Mouse (Mus musculus) left cerebral cortex, adult 2 months (tissue): ENCODE data around the gene A630095N17Rik. TPM values are rescaled to one million over a fixed set of nuclear protein-coding genes. Genes with fewer than 3 reads are reported as not detected.

Experiments used
- DNase-seq, 2 experiments: peaks; one replicate each; pipeline ENCODE4 v3.0.0; 2021 to 2022; ENCODE audit warnings: low spot score in 2 of 2, mixed read lengths in 1 of 2; ENCODE audit errors: extremely low spot score in 1 of 2
- H3K27ac ChIP-seq: fragments of 200-600 bp; 2 replicates; pipeline ENCODE4 v1.8.1; 2022
- H3K4me3 ChIP-seq: fragments of 200-600 bp; 2 replicates; pipeline ENCODE4 v1.8.1; 2022
- CTCF ChIP-seq: fragments of 200-600 bp; IDR thresholded peaks from 2 replicates; pipeline ENCODE4 v1.8.1; 2022; ENCODE audit warnings: antibody characterized with exemption, mild to moderate bottlenecking, moderate library complexity
- intact Hi-C: fragments of 180-260 bp; cut with DNase I; formaldehyde crosslinking; loops from one replicate; pipeline ENCODE4 v1.15.1; 2025
- total RNA-seq, 2 experiments: library from RNA; stranded (reverse); gene quantifications; 2 replicates each; pipeline ENCODE4 v1.2.3; 2021

Gene A630095N17Rik
- total RNA-seq, 2 experiments from 2014 or later = not detected

DNA sequence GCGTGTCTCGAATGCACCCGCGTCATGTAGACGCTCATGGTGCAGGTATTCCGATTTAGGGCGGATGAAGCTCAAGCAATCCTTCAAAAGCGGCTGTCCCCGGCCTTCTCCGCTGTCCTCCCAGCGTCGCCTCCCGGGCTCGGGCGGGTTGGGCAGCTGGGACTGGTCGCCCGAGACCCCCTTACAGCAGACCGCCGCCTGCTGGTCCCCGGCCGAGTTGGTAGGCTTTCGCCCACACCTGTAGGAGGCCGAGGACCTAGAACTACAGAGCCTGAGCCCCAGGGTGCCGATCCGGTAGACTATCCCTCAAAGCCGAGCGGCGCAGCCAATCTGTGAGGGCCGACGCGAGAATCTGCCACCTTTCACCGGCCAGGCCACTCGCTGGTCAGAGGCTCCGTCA lies 12.4 kb downstream of the A630095N17Rik start, which contains the start of gene Tuba4a:
TSS of gene Tuba4a (minus strand) at position 335 of the 400 bp plus-strand sequence.
- intact Hi-C loops = loop anchor here (1.0 to 5.0 kb wide), 4 partner anchors 17 to 43 kb away; partner anchors contain the start of genes Abcb6 and Dnajb2
- DNase-seq = peak in 1 of 2 experiments; percentile 50
- H3K27ac ChIP-seq = peak within 1 kb of the TSS; percentile 92
- H3K4me3 ChIP-seq = peak within 1 kb of the TSS; percentile 79
- peak; percentile 18 for TF ChIP-seq CTCF

DNA sequence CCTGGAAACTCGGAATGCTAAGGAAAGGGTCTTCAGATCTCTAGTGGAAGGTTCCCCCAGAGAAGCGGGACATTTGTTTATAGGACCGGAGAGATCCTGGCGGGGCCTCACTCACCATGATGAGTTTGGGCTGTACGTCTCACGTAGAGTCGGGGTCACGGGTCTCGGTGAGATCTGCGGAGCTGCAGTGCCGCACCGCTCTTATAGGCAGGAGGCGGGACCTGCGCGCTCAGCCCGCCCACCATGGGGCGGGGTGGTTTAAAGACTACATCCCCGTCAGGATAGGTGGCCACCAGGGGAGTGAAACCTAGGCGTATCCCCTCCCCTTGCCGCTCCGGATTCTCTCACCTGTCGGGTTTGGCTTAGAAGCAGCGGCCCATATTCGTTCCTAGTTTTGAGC lies 12.8 kb downstream of the A630095N17Rik start:
- intact Hi-C loops = loop anchor here (1.0 to 5.0 kb wide), 4 partner anchors 17 to 44 kb away; partner anchors contain the start of genes Abcb6 and Dnajb2
- TF ChIP-seq CTCF = peak; percentile 27

DNA sequence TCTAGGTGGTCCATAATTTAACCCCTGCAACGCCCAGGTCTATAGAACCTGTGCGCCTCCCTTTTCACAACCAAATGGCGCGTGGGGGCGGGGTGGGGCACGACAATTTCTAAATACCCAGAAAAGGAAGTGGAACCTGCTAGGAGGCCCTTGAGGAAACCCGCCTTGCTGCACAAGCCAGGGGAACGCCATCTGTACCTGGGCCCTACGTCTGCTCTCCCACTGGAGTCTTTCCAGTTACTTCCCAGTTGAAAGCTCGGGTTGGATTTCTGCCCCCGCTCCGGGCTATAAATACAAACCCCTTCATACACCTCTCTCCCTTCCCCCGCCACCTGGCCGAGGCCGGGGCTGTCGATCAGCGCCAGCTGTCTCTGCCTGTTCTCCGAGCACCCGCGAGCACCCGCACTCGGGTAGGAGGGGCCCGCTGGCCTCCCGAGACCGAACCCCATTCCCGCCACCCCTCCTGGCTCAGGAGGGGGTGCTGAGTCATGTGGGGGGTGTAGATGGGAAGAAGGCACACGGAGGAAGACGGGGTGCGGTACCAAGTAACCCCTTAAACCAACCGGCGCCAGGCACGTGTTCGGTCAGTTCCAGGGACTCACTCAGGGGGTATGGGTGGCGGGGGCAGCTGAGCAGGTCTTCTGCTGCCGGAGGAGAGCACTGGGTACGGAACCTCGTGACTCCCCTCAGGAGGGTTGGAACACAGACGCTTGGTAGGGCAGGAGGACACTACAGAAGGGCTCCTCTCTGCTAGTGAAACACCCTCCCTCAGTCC lies 13.5 kb downstream of the A630095N17Rik start:
- peak overlapping the region; percentile 92 for H3K27ac ChIP-seq
- intact Hi-C loops = loop anchor here (1.0 to 5.0 kb wide), 4 partner anchors 18 to 44 kb away; partner anchors contain the start of genes Abcb6 and Dnajb2
- peak overlapping the region; percentile 79 for H3K4me3 ChIP-seq
- DNase-seq = peak; percentile 71
- TF ChIP-seq CTCF = no peak

More for the DNA sequence above, 12.8 kb downstream of the A630095N17Rik start:
- Histone ChIP-seq H3K4me3 (peak overlapping the region; percentile 79), H3K27ac (peak overlapping the region; percentile 92)
- DNase-seq = peak; percentile 92

DNA sequence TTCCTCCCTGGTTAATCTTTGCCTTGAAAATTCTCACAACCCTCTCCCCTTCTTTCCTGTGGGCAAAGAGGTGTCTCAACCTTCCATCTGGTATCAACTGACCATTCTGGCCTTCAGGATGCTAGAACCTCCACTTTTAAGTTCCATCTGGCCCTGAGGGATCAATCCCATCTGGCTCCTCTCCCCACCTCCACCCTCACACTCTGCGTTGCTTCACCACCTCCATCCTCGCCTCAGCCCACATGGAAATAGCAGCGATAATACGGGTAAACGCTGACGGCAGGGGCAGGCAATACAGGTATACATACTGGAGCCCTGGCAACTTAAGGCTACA lies 14.0 kb downstream of the A630095N17Rik start:
- intact Hi-C loops = loop anchor here (2.0 to 5.0 kb wide), 3 partner anchors 34 to 45 kb away; partner anchors contain the start of gene Abcb6
- DNase-seq = no peak
- H3K4me3 ChIP-seq = peak overlapping the region; percentile 79

DNA sequence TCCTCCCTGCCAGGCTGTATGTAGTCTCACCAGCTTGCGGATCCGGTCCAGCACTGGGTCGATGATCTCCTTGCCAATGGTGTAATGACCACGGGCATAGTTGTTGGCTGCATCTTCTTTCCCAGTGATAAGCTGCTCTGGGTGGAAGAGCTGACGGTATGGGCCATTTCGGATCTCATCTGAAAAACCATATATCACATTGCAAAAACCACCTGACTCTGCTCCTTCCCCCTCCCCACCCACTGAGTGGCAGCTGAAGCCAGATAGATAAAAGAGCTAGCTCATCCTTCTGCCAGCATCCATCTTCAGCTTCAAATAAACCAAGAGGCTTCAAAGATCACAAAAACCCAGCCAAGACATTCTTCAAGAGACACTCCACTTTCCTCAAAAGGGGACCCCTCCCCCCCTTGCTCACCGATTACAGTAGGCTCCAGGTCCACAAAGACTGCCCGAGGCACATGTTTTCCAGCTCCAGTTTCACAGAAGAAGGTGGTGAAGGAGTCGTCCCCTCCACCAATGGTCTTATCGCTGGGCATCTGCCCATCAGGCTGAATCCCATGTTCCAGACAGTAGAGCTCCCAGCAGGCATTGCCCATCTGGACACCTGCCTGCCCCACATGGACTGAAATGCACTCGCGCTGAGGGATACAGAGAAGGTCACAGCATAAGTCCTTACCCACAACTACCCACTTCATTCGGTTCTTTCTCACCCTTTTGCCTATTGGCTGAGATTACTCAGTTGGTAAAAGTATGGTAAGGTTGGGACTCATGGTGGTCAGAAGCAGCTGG lies 14.9 kb downstream of the A630095N17Rik start:
- Histone ChIP-seq H3K27ac (peak overlapping the region; percentile 92), H3K4me3 (peak overlapping the region; percentile 79)
- TF ChIP-seq CTCF = no peak
- intact Hi-C loops = loop anchor here (5.0 kb wide), 2 partner anchors 35 kb away; partner anchors contain the start of gene Abcb6
- no peak for DNase-seq

More for the DNA sequence above, 14.0 kb downstream of the A630095N17Rik start:
- peak overlapping the region; percentile 92 for H3K27ac ChIP-seq
- TF ChIP-seq CTCF = no peak

DNA sequence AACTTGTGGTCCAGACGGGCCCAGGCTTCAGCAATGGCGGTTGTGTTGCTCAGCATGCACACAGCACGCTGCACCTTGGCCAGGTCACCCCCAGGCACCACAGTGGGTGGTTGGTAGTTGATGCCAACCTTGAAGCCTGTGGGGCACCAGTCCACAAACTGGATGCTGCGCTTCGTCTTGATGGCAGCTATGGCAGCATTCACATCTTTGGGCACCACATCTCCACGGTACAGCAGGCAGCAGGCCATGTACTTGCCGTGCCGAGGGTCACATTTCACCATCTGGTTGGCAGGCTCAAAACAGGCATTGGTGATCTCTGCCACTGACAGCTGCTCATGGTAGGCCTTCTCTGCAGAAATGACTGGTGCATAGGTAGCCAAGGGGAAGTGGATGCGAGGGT lies 16.1 kb downstream of the A630095N17Rik start:
- TF ChIP-seq CTCF = no peak
- H3K4me3 ChIP-seq = peak overlapping the region; percentile 9; the same call in 1 of the 2 replicates
- DNase-seq = no peak
- H3K27ac ChIP-seq = peak overlapping the region; percentile 29; the same call in 1 of the 2 replicates
- intact Hi-C loops = loop anchor here (5.0 kb wide), 2 partner anchors 33 to 37 kb away; partner anchors contain the start of gene Abcb6

DNA sequence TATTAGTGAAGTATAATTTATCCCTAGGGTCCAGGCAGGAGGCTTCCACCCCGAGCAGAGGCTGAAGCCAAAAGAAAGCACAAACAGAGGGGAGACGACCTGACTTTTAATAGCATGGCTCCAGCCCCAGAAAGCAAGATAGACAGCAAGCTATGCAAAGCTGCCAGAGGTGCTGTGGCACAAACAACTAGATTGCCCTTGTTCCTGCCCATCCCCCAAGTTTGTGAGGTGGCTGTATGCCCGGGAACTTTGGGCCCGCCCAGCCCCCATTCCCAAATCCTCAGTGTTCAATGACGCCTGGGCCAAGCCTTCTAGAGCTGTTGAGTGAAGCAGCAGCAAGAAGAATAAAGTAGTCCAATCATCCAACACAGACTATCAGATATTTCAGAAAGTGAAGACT lies 17.0 kb downstream of the A630095N17Rik start:
- TF ChIP-seq CTCF = no peak
- Histone ChIP-seq H3K27ac (peak overlapping the region; percentile 29; the same call in 1 of the 2 replicates), H3K4me3 (no peak overlapping the region)
- peak; percentile 56 to 68 for DNase-seq
- intact Hi-C loops = loop anchor here (5.0 kb wide), 2 partner anchors 33 to 37 kb away; partner anchors contain the start of gene Abcb6

DNA sequence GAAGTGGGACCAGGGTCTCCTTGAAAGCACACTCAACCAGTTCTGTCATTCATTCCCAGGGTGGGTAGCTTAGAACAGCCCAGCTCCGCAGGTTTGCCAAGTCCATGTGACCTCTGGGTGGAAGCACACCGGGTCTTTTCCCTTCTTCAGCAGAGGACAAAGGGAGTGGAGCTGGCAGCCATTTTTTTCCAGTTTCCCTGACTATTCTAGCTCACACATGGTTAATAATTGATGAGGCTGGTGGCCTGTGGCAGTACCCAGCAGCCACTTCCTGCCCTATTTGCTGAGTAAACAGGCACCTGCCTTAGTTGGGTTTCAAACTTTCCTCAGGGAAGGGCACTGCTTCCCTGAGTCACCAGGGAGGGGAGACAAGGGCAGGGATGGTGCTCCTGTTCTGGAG lies 17.5 kb downstream of the A630095N17Rik start:
- intact Hi-C loops = no loop called here
- TF ChIP-seq CTCF = no peak
- DNase-seq = no peak
- Histone ChIP-seq H3K27ac (peak overlapping the region; percentile 53), H3K4me3 (no peak overlapping the region)

DNA sequence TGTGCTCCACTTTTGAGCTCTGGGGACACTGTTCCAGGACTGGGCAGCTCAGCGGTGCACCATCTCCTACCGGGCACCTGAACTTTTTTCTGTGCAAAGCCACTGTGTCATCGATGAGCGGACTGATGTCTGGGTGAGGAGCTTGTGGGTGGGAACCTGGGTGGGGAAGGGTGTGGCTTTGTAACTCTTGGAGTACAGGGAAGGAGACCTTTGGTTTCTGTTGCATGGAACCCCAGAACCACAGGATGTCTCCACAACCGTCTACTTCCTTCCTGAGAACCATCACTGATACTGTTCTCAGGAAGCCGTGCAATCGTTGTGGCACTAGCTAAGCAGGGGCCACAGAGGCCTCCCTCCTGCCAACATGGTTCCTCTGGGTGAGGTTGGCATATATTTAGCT lies 18.8 kb downstream of the A630095N17Rik start:
- Histone ChIP-seq H3K4me3 (no peak overlapping the region), H3K27ac (no peak overlapping the region)
- no peak for DNase-seq
- no peak for TF ChIP-seq CTCF
- intact Hi-C loops = no loop called here

DNA sequence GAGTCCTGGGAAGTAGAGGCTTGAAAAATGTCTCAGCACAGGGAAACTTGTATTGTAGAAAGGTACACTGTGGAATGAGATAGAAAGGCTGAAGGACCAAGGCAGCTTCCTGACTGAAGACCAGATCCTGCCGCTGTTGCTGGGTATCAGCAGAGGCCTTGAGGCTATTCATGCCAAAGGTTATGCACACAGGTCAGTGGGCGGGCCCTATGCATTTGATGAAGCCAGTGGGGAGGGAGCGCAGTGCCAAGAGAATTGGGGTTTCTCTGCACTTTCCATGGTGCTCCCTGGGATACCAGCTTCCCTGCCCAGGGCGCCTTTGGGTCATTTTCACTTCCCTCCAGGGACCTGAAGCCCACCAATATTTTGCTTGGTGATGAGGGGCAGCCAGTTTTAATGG lies 19.4 kb downstream of the A630095N17Rik start:
- Histone ChIP-seq H3K4me3 (no peak overlapping the region), H3K27ac (no peak overlapping the region)
- intact Hi-C loops = no loop called here
- DNase-seq = no peak
- no peak for TF ChIP-seq CTCF

DNA sequence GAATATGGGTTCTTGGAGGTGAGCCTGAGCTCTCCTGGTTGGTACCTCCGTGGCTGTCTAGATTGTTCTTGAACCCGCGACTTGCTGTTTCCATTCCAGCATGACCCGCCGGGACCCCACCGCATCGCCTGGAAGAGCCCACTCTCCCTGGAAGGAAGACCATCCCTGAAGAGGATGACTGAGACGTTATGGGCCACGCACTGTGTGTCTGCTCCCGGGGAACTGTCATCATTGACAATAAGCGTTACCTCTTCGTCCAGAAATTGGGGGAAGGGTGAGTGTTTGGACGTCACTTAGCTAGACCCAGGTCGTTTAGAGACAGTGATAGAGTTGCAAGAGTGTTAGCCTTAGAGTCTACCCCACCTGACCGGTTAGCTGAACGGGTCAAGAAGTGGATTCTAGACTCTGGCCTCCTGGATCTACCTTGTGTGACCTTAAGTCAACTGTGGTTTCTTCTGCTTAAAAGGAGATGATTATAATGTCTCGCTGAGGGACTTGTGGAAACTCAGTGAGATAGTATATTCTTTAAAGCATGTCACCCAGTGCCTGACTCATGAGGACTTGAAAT lies 20.7 kb downstream of the A630095N17Rik start:
- peak overlapping the region; percentile 95 for H3K4me3 ChIP-seq
- no peak for TF ChIP-seq CTCF
- H3K27ac ChIP-seq = peak overlapping the region; percentile 88
- DNase-seq = no peak
- intact Hi-C loops = no loop called here
